Mouse (Mus musculus): ENCODE data around the gene Celsr2.
A peak's percentile ranks its signal among the peaks of the same experiment; 100 is the strongest.

Gene Celsr2

GRCm38 (mm10) chr3:108411754-108412121, 3.6 kb downstream of the Celsr2 start:
- DNase-seq = peak; percentile 64

DNA sequence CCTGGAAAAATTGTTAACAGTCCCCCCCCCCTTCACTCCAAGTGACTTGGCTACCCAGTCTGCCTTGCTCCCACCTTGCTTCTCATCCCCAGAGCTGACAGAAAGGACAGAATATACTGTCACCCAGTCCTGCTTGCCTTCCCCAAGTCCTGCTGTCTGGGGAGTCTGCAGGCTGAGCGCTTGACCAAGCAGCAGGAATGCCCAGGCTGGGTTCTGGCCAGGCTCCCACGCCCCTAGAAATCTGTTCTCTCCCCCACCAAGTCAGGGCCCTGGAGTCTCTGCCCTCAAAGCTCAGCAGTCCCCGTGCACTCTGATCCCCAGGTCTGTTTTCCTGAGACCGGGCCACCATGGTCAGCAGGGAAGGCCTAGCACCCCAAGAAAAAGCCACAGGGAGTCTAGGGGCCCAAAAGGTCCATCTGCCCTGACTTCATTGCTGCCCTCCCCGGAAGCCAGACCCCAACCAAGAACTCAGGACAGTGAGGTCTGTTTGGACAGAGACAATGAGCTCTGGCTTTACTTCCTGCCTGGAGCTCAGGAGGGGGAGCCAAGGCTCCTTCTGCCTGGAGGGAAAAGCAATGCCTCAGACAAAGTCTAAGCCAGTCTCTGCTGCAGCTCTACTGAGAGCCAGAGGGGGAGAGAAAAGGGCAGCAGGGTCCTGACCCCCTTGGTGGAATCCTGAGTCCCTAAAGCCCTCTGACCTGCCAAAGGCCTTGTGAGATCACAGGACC, 4.2 kb downstream of the Celsr2 start:
- no peak for DNase-seq

GRCm38 (mm10) chr3:108410359-108410714, 5.0 kb downstream of the Celsr2 start:
- no peak for DNase-seq

- DNase-seq = no peak
Measured at GRCm38 (mm10) chr3:108409656-108410358, 5.5 kb downstream of the Celsr2 start.

GRCm38 (mm10) chr3:108408517-108409008, 6.8 kb downstream of the Celsr2 start:
- no peak for DNase-seq

- peak; percentile 76 for DNase-seq
Measured at GRCm38 (mm10) chr3:108406306-108406885, 9.0 kb downstream of the Celsr2 start.

DNA sequence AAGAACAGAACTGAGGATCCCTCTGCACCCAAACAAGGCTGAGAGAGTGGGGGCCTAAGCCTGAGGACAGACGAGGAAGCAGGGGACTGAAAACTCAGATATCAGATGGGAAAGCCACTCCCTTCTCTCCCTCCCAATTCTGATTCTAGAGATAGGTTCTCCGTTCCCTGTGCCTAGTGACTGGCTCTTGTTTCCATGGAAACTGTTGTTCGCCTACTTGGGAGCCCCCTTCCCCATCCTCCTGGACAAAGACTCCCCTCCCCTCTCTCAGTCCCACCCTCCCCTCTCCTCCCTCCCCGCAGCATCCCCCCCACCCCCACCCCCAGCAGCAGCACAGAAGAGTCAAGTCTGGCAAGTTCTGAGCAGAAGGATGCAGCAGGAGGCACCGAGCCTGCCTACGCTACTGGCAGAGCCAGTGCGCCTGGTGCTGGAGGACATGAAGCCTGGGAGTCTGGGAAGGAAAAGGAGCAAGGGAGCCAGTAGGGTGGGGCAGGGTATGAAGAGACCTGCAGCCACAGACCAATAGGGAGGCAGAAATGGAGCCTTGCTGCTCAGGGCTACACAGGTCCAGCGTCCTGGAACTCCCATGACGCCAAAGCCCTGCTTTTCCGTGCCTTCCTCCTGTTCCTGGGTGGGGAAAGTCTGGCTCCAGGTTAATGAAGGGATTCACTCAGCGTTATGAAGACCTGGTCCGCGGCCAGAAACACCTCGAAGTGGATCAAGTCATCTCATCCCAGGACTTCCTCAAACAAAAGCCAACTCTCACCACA, 9.6 kb downstream of the Celsr2 start:
- peak; percentile 87 for DNase-seq

- DNase-seq = no peak
Measured at GRCm38 (mm10) chr3:108402528-108402920, 12.8 kb downstream of the Celsr2 start.

GRCm38 (mm10) chr3:108401692-108402527, 13.4 kb downstream of the Celsr2 start:
- DNase-seq = peak; percentile 89

GRCm38 (mm10) chr3:108400442-108400841, 14.9 kb downstream of the Celsr2 start:
- DNase-seq = no peak

GRCm38 (mm10) chr3:108398281-108398680, 17.1 kb downstream of the Celsr2 start:
- no peak for DNase-seq

DNA sequence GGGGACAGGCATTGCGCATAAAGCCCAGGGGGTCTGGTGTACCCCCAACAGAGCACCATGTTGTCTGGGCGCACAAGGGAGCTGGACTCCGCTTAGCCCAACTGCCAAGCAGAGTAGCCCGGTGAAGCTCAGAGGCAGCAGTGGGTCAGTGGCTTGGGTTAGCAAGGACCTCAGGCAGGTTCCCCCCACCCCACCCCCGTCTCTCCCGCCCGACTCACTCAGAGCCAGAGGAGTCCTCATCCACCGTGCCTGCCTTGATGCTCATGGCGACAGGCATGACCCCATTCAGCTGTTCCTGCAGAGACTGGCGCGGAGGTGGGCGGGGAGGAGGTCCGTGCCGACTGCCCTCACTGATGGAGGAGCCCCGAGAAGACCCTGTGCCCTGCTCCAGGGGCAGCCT, 22.6 kb downstream of the Celsr2 start:
- DNase-seq = no peak

DNA sequence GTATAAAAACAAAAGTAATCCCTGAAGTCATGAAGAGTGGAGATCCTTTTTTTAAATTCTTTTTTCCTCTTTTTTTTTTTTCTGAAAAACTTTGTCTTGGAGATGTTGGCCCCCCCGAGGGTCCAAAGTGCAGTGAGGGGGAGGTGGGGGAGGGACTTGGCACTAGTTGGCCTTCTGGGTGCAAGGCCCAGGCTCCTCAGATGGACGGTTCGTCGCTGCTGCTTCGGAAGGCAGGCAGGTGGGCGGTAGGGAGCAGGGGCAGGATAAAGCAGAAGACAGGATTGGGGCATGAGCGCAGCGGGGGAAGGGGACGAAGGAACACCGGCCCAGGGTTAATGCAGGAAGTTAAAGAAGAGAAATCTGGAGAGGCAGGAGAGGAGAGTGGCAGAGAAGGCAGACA, 23.1 kb downstream of the Celsr2 start:
- no peak for DNase-seq

DNA sequence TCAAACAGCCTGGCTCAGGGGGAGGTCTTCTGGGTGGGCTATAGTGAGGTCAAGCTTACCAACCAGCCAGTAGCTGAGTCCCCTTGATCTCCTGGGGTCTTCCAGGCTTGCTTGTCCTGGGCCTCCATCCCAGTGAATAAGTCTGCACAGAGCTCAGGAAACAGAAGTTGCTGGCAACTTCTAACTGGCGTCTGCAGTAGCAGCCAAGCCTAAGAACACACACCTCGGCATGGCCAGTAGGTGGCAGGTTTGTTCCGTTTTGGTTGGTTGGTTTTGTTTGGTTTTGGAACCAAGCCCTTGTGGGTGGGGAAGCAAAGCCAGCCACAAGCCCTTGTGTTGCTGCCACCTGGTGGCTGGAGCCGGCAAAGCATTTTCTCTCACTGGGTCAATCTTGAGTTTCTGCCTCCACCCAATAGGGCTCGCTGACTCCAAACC, 26.2 kb downstream of the Celsr2 start:
- DNase-seq = peak; percentile 95

DNA sequence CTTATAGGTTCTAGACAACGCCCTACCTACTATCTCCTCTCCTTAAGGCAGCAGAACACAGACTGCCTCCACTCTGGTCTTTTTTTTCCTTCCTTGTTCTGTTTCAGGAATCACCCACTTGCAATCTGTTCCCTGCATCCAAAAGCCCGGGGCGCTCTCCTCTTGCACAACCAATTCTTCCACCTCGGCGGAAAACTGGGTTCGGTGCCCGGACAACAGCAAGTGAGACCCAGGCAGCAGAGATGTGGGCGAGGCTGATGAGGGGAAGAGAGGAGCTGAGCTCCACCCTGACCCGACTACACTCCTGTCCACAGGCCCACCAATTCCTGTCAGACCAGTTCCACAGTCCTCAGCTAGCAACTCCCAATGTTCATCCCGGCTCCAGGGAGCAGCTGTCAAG, 29.2 kb downstream of the Celsr2 start:
- DNase-seq = peak; percentile 86

DNA sequence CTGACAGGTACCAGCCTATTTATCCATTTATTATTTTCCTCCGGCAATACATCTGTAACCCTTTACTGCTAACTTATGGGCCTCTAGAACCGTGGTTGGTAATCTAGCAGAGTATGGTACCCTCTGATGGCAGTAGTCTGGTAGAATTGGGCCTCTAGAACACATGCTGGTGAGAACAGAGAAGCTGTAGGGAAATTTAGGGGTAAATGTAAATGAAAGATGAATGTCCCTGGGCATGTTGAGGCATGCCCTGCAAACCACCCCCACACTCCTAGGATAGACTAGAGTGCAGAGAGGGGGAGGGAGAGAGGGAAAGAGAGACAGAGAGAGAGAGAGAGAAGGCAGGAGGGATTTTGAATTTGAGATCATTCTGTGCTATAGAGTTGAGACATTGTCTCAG, 30.9 kb downstream of the Celsr2 start:
- DNase-seq = no peak

- DNase-seq = peak; percentile 84
Measured at GRCm38 (mm10) chr3:108383485-108384354, 31.6 kb downstream of the Celsr2 start, which contains the start of gene Psrc1. Psrc1 (plus strand) TSS chr3:108383839.

DNA sequence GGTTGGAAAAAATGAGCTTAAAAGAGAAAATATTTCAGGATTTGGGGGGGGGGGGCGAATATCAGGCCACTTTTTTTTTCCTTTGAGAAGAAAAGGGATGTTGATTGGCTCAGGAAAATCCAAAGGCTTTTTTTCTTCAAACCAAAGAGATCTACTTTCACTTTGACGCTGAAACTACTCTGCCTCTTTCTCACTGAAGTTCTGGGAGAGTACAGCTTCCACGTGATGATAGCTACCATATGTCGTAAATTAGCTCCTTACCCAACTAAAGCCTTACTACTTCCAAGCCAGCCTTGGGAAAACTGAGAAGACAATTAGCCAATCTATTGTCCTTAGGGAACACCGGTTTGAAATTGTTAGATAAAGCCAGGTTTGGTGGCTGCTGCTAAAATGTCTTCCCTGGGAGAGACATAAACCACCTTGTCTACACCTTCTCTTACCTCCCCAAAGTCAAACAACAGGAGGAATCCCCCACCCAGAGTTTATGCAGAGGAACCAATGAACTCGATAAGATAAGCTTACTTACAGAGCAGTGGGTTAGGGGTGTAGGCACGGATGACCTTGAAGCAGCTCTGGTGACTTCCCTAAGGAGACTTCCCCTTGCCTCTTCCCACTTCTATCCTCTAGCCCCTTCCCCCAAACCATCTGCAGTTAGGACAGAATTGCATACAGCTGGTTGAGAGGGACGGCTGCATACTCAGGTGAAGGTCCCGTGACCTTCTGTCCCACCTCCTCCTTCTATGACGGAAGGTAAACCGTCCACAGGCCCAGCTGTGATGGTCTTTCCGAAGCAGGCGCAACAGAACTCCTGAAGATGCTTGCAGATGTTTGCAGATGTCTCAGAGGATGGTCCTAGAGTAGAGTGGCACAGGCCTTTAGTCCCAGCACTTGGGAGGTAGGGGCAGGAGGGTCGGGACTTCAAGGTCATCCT, 33.1 kb downstream of the Celsr2 start:
- DNase-seq = no peak

- no peak for DNase-seq
Measured at GRCm38 (mm10) chr3:108380695-108381094, 34.7 kb downstream of the Celsr2 start.
